Mouse (Mus musculus) ES-Bruce4 (cell line): ENCODE measurements at regions not wholly inside any gene's neighbourhood (a gene's known extent, or its start where the extent isn't known, plus 50 kb on each side); places are given as distances from the start of the nearest gene placed in this dataset.

ENCODE experiments used
- CTCF ChIP-seq: IDR thresholded peaks from one replicate; pipeline ENCODE4 v1.8.1; 2011; ENCODE audit warnings: low read depth, low read length
- EP300 ChIP-seq: IDR thresholded peaks from 2 replicates; pipeline ENCODE4 v1.6.1; 2011; ENCODE audit warnings: low read depth, low read length; ENCODE audit not compliant: insufficient read depth
- POLR2A ChIP-seq: IDR thresholded peaks from one replicate; pipeline ENCODE4 v1.8.1; 2011; ENCODE audit warnings: low read length; ENCODE audit not compliant: insufficient read depth

DNA sequence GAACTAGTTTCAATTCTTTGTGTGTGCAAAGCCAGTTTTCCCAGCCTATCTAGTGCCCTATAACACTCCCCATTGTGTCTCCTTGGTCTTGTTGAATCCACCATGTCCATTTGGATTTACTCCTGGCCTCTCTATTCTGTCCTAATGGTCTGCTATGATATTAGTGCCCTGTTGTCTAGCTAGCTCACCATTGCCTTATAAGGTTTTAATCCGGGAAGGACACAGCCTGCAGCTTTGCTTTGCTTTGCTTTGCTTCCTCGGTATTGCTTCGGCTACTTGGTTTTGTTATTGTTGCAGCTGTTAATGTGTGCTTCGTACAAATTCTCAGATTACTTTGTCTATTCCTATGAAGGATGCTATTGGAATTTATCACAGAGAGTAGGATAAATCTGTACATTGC, 152.9 kb upstream of the Cd180 start:
- TF ChIP-seq CTCF = no peak
- TF ChIP-seq EP300 = no peak
- TF ChIP-seq POLR2A = no peak
